Mouse (Mus musculus) intestine, embryonic 16.5 days (tissue): ENCODE measurements around the gene Ptger1. TPM values are rescaled to one million over a fixed set of nuclear protein-coding genes. Genes with fewer than 3 reads are reported as not detected.

Source experiments
- ATAC-seq: fragments of 200-750 bp; cut with Nextera tagmentation; 2 replicates; pipeline ENCODE4 v1.8.0; 2017; ENCODE audit warnings: moderate TSS enrichment, moderate library complexity
- H3K27ac ChIP-seq: fragments of 300-500 bp; sonication (generic); 2 replicates; pipeline ENCODE4 v1.5.1; 2014; ENCODE audit warnings: mild to moderate bottlenecking, low read length
- H3K27me3 ChIP-seq: fragments of 300-500 bp; sonication (generic); replicated peaks from 2 replicates; pipeline ENCODE4 v1.6.1; 2014; ENCODE audit warnings: low read length, control low read depth, mixed read lengths; ENCODE audit not compliant: control insufficient read depth, insufficient read depth
- H3K36me3 ChIP-seq: fragments of 300-500 bp; sonication (generic); 2 replicates; pipeline ENCODE4 v1.6.1; 2014; ENCODE audit warnings: low read length, control low read depth; ENCODE audit not compliant: control insufficient read depth, insufficient read depth
- H3K4me1 ChIP-seq: fragments of 300-500 bp; sonication (generic); 2 replicates; pipeline ENCODE4 v1.6.1; 2014; ENCODE audit warnings: low read length, control low read depth, mixed read lengths; ENCODE audit not compliant: control insufficient read depth, insufficient read depth
- H3K4me2 ChIP-seq: fragments of 300-500 bp; sonication (generic); 2 replicates; pipeline ENCODE4 v1.6.1; 2014; ENCODE audit warnings: low read depth, low read length, control low read depth
- H3K4me3 ChIP-seq: fragments of 300-500 bp; sonication (generic); 2 replicates; pipeline ENCODE4 v1.5.1; 2014; ENCODE audit warnings: mild to moderate bottlenecking, low read length
- H3K9ac ChIP-seq: fragments of 300-500 bp; sonication (generic); 2 replicates; pipeline ENCODE4 v1.6.1; 2014; ENCODE audit warnings: low read depth, low read length
- H3K9me3 ChIP-seq: fragments of 300-500 bp; sonication (generic); 2 replicates; pipeline ENCODE4 v1.6.1; 2016; ENCODE audit warnings: low read length, control low read depth; ENCODE audit not compliant: control insufficient read depth
- WGBS: fragments of 180-500 bp; shearing (Covaris S2); extraction: QIAGEN DNeasy Blood & Tissue Kit; methylation state at CpG from one replicate; pipeline ENCODE4 v1.1.7; 2014; 5-methylcytosine and 5-hydroxymethylcytosine counted together
- polyA plus RNA-seq: library from polyadenylated mRNA; unstranded; fragments of >200 nt; fragmentation: Nextera tagmentation; extraction: Ambion mirVana; gene quantifications from 2 replicates; pipeline ENCODE4 v1.2.1, GENCODE M21; 2015

The Ptger1 gene
- 1.2 and 1.5 TPM in 2 replicates for polyA plus RNA-seq

- peaks cover 69% of the 10 kb centered on the region for H3K4me1 ChIP-seq
- peaks cover 7% of the 10 kb centered on the region; the same call in 1 of the 2 replicates for H3K36me3 ChIP-seq
- H3K4me2 ChIP-seq = peak within 1 kb of the TSS; percentile 27
- peak within 1 kb of the TSS; percentile 67 for H3K27ac ChIP-seq
- no peaks in the 10 kb centered on the region for H3K9me3 ChIP-seq
- H3K4me3 ChIP-seq = peak within 1 kb of the TSS; percentile 13; the same call in 1 of the 2 replicates
- peak; percentile 44 for ATAC-seq
- WGBS = 19% methylated on average over 14 of the region's 14 CpGs
- H3K27me3 ChIP-seq = no peaks in the 10 kb centered on the region
- peak within 1 kb of the TSS; percentile 37 for H3K9ac ChIP-seq
Observed at GRCm38 (mm10) chr8:83665969-83666865, at the start of gene Ptger1. TSS of gene Ptger1 (plus strand) at chr8:83666678.

GRCm38 (mm10) chr8:83617111-83617510, 49.4 kb upstream of the Ptger1 start:
- Histone ChIP-seq H3K4me3 (no peak overlapping the region), H3K27me3 (no peaks in the 10 kb centered on the region), H3K27ac (no peak overlapping the region), H3K9ac (no peak overlapping the region), H3K4me2 (no peak overlapping the region), H3K36me3 (peaks cover under 1% of the 10 kb centered on the region; the same call in 1 of the 2 replicates), H3K4me1 (peaks cover 1% of the 10 kb centered on the region; the same call in 1 of the 2 replicates), H3K9me3 (no peaks in the 10 kb centered on the region)
- ATAC-seq = no peak
- WGBS = 84% methylated on average over 2 of the region's 2 CpGs

GRCm38 (mm10) chr8:83618566-83618965, 47.9 kb upstream of the Ptger1 start:
- ATAC-seq = no peak
- no peaks in the 10 kb centered on the region for H3K9me3 ChIP-seq
- H3K27me3 ChIP-seq = no peaks in the 10 kb centered on the region
- H3K27ac ChIP-seq = no peak overlapping the region
- no peak overlapping the region for H3K4me2 ChIP-seq
- no peaks in the 10 kb centered on the region for H3K36me3 ChIP-seq
- peaks cover 2% of the 10 kb centered on the region; the same call in 1 of the 2 replicates for H3K4me1 ChIP-seq
- H3K4me3 ChIP-seq = no peak overlapping the region
- H3K9ac ChIP-seq = no peak overlapping the region
- 92% methylated on average over 2 of the region's 2 CpGs for WGBS

- H3K27me3 ChIP-seq = no peaks in the 10 kb centered on the region
- WGBS = 85% methylated on average over 9 of the region's 9 CpGs
- ATAC-seq = no peak
- H3K4me1 ChIP-seq = peaks cover 2% of the 10 kb centered on the region; the same call in 1 of the 2 replicates
- no peaks in the 10 kb centered on the region for H3K36me3 ChIP-seq
- H3K4me2 ChIP-seq = no peak overlapping the region
- H3K9ac ChIP-seq = no peak overlapping the region
- no peaks in the 10 kb centered on the region for H3K9me3 ChIP-seq
- no peak overlapping the region for H3K27ac ChIP-seq
- H3K4me3 ChIP-seq = no peak overlapping the region
Observed at GRCm38 (mm10) chr8:83619568-83620285, 46.8 kb upstream of the Ptger1 start.

GRCm38 (mm10) chr8:83621691-83622388, 44.6 kb upstream of the Ptger1 start:
- Histone ChIP-seq H3K36me3 (no peaks in the 10 kb centered on the region), H3K9me3 (no peaks in the 10 kb centered on the region)

GRCm38 (mm10) chr8:83622389-83622989, 44.0 kb upstream of the Ptger1 start:
- Histone ChIP-seq H3K27ac (no peak overlapping the region), H3K4me1 (peaks cover 2% of the 10 kb centered on the region; the same call in 1 of the 2 replicates), H3K27me3 (no peaks in the 10 kb centered on the region), H3K4me2 (peak overlapping the region; percentile 80), H3K36me3 (no peaks in the 10 kb centered on the region), H3K4me3 (peak overlapping the region; percentile 42), H3K9me3 (no peaks in the 10 kb centered on the region), H3K9ac (peak overlapping the region; percentile 60; the same call in 1 of the 2 replicates)
- peak; percentile 91 for ATAC-seq
- 7% methylated on average over 23 of the region's 23 CpGs for WGBS

More at GRCm38 (mm10) chr8:83621691-83622388, 44.6 kb upstream of the Ptger1 start:
- 51% methylated on average over 15 of the region's 15 CpGs for WGBS
- no peak; the same call in 1 of the 2 replicates for ATAC-seq
- Histone ChIP-seq H3K4me2 (peak overlapping the region; percentile 80), H3K27me3 (no peaks in the 10 kb centered on the region), H3K4me1 (peaks cover 2% of the 10 kb centered on the region; the same call in 1 of the 2 replicates), H3K27ac (no peak overlapping the region), H3K9ac (peak overlapping the region; percentile 60; the same call in 1 of the 2 replicates), H3K4me3 (peak overlapping the region; percentile 42)

GRCm38 (mm10) chr8:83623549-83623948, 42.9 kb upstream of the Ptger1 start:
- 85% methylated on average over 7 of the region's 7 CpGs for WGBS
- no peaks in the 10 kb centered on the region for H3K27me3 ChIP-seq
- H3K36me3 ChIP-seq = no peaks in the 10 kb centered on the region
- H3K9me3 ChIP-seq = no peaks in the 10 kb centered on the region
- H3K4me2 ChIP-seq = no peak overlapping the region
- peaks cover 2% of the 10 kb centered on the region; the same call in 1 of the 2 replicates for H3K4me1 ChIP-seq
- H3K9ac ChIP-seq = no peak overlapping the region
- H3K27ac ChIP-seq = no peak overlapping the region
- no peak for ATAC-seq
- H3K4me3 ChIP-seq = no peak overlapping the region

- Histone ChIP-seq H3K4me3 (no peak overlapping the region), H3K4me1 (peaks cover 2% of the 10 kb centered on the region; the same call in 1 of the 2 replicates), H3K4me2 (no peak overlapping the region), H3K9me3 (no peaks in the 10 kb centered on the region), H3K36me3 (no peaks in the 10 kb centered on the region), H3K27me3 (no peaks in the 10 kb centered on the region), H3K9ac (no peak overlapping the region), H3K27ac (no peak overlapping the region)
- 36% methylated on average over 3 of the region's 3 CpGs for WGBS
- ATAC-seq = 0 out of 2 replicates have a peak, but pooled peaks have one; percentile 32
Observed at GRCm38 (mm10) chr8:83624739-83625138, 41.7 kb upstream of the Ptger1 start.
